Mouse (Mus musculus) kidney, postnatal 0 days (tissue): ENCODE measurements at regions not wholly inside any gene's neighbourhood (a gene's known extent, or its start where the extent isn't known, plus 50 kb on each side); places are given as distances from the start of the nearest gene placed in this dataset.

Experiments used
- ATAC-seq: fragments of 200-750 bp; cut with Nextera tagmentation; replicated peaks from 2 replicates; pipeline ENCODE4 v1.8.0; 2017; ENCODE audit warnings: low read depth, moderate number of reproducible peaks, moderate TSS enrichment, moderate library complexity; ENCODE audit not compliant: low FRiP score
- DNase-seq: peaks from one replicate; pipeline ENCODE4 v3.0.0-alpha.2; 2016; ENCODE audit warnings: low spot score
- H3K27ac ChIP-seq: fragments of 300-500 bp; sonication (generic); 2 replicates; pipeline ENCODE4 v1.5.1; 2014; ENCODE audit warnings: mild to moderate bottlenecking
- H3K27me3 ChIP-seq: fragments of 300-500 bp; sonication (generic); 2 replicates; pipeline ENCODE4 v1.6.1; 2014; ENCODE audit warnings: low read length, mixed read lengths; ENCODE audit not compliant: insufficient read depth
- H3K36me3 ChIP-seq: fragments of 300-500 bp; sonication (generic); 2 replicates; pipeline ENCODE4 v1.6.1; 2014; ENCODE audit warnings: low read length, mixed read lengths; ENCODE audit not compliant: insufficient read depth
- H3K4me1 ChIP-seq: fragments of 300-500 bp; sonication (generic); replicated peaks from 2 replicates; pipeline ENCODE4 v1.6.1; 2014; ENCODE audit warnings: antibody characterized with exemption, low read length, mixed read lengths; ENCODE audit not compliant: insufficient read depth
- H3K4me2 ChIP-seq: fragments of 300-500 bp; sonication (generic); 2 replicates; pipeline ENCODE4 v1.6.1; 2014; ENCODE audit warnings: mild to moderate bottlenecking, low read length, moderate library complexity, mixed read lengths
- H3K4me3 ChIP-seq: fragments of 300-500 bp; sonication (generic); replicated peaks from 2 replicates; pipeline ENCODE4 v1.5.1; 2014; ENCODE audit warnings: low read depth, low read length
- H3K9ac ChIP-seq: fragments of 300-500 bp; sonication (generic); 2 replicates; pipeline ENCODE4 v1.6.1; 2014; ENCODE audit warnings: low read depth, low read length
- H3K9me3 ChIP-seq: fragments of 300-500 bp; sonication (generic); replicated peaks from 2 replicates; pipeline ENCODE4 v1.6.1; 2016; ENCODE audit warnings: low read length, inconsistent platforms, mixed read lengths
- CTCF ChIP-seq: IDR thresholded peaks from 2 replicates; pipeline ENCODE4 v1.5.1; 2016; ENCODE audit warnings: antibody characterized with exemption, low read depth, mild to moderate bottlenecking, moderate library complexity
- WGBS: fragments of 180-500 bp; shearing (Covaris S2); extraction: QIAGEN DNeasy Blood & Tissue Kit; methylation state at CpG from one replicate; pipeline ENCODE4 v1.1.7; 2014; 5-methylcytosine and 5-hydroxymethylcytosine counted together

DNA sequence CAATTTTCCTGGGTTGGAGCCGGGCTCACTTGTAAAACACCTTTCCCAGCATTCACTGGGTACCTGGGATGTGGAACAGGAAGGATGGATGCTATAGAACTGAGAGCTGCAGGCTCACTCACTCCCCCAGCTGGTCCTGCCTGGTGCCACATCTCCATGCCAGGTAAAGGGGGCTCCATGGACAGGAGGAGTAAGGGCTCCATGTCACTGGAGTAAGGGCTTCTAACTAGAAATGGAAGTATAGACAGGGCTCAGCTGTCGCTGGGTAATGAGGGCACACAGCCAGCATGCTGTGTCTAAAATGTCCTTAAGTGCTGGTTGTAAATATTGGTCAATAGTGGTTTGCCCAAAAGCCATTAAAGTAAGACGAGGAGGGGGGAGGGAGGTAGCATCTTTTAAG, 99.4 kb upstream of the Gpr12 start:
- no peak overlapping the region for H3K9ac ChIP-seq
- no peak for TF ChIP-seq CTCF
- H3K4me1 ChIP-seq = 0 out of 2 replicates have a peak, but pooled peaks cover 2% of the 10 kb centered on the region
- H3K4me2 ChIP-seq = no peak overlapping the region
- WGBS = 32% methylated on average over 3 of the region's 3 CpGs
- no peak for ATAC-seq
- no peaks in the 10 kb centered on the region for H3K36me3 ChIP-seq
- no peak for DNase-seq
- no peak overlapping the region for H3K27ac ChIP-seq
- no peaks in the 10 kb centered on the region for H3K27me3 ChIP-seq
- H3K4me3 ChIP-seq = no peak overlapping the region
- H3K9me3 ChIP-seq = no peaks in the 10 kb centered on the region

DNA sequence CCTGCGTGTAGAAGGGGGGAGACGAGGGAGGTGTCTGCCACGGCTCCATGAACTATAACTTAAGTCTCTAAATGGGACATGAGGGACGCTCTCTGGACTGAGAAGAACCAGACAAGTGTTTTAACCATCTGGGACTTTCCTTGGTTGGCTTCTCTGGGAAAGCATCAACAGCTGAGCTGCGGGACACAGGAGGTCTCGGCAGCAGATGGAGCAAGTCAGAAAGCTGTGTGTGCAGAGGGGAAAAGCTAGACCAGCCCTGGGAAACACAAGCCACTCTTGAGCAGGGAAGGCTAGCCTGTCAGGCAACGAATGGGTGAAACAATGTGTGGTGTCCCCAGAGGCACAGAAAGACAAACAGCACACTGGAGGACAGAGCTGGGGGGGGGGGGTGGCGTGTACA, 98.5 kb upstream of the Gpr12 start:
- TF ChIP-seq CTCF = no peak
- H3K27me3 ChIP-seq = no peaks in the 10 kb centered on the region
- WGBS = 25% methylated on average over 7 of the region's 8 CpGs
- H3K4me2 ChIP-seq = no peak overlapping the region
- ATAC-seq (no peak), DNase-seq (no peak)
- H3K9ac ChIP-seq = no peak overlapping the region
- H3K36me3 ChIP-seq = no peaks in the 10 kb centered on the region
- H3K4me1 ChIP-seq = 0 out of 2 replicates have a peak, but pooled peaks cover 2% of the 10 kb centered on the region
- no peak overlapping the region for H3K4me3 ChIP-seq
- H3K9me3 ChIP-seq = no peaks in the 10 kb centered on the region
- H3K27ac ChIP-seq = no peak overlapping the region

DNA sequence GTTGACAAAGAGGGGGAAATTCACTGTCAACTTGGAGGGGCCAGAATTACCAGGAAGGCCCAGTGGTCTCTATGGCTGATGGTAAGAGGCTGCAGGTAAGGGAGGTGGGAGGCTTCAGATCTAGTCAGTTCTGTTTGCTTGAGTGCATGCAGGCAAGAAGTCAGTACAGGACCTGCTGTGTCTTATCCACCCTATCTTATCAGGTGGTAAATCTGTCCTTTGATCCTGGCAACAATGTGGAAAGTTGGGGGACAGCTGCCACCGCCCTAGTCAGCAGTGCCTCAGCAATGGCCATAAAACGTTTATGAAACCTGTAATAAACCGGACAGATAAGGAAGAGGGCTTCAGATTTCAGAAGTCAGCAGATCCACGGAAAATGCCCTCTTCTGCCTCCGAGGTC, 97.9 kb upstream of the Gpr12 start:
- Histone ChIP-seq H3K27me3 (no peaks in the 10 kb centered on the region), H3K4me1 (0 out of 2 replicates have a peak, but pooled peaks cover 2% of the 10 kb centered on the region), H3K9me3 (no peaks in the 10 kb centered on the region), H3K9ac (no peak overlapping the region), H3K4me2 (no peak overlapping the region), H3K27ac (no peak overlapping the region), H3K36me3 (no peaks in the 10 kb centered on the region), H3K4me3 (no peak overlapping the region)
- DNase-seq = no peak
- WGBS = 24% methylated on average over 5 of the region's 5 CpGs
- TF ChIP-seq CTCF = no peak
- no peak for ATAC-seq

GRCm38 (mm10) chr5:146681512-146681911, 96.5 kb upstream of the Gpr12 start:
- WGBS = 78% methylated on average over 9 of the region's 9 CpGs
- Histone ChIP-seq H3K36me3 (no peaks in the 10 kb centered on the region), H3K9ac (no peak overlapping the region), H3K9me3 (no peaks in the 10 kb centered on the region), H3K4me1 (no peaks in the 10 kb centered on the region), H3K27me3 (no peaks in the 10 kb centered on the region), H3K4me3 (no peak overlapping the region), H3K4me2 (no peak overlapping the region), H3K27ac (no peak overlapping the region)
- ATAC-seq (no peak), DNase-seq (no peak)
- no peak for TF ChIP-seq CTCF

DNA sequence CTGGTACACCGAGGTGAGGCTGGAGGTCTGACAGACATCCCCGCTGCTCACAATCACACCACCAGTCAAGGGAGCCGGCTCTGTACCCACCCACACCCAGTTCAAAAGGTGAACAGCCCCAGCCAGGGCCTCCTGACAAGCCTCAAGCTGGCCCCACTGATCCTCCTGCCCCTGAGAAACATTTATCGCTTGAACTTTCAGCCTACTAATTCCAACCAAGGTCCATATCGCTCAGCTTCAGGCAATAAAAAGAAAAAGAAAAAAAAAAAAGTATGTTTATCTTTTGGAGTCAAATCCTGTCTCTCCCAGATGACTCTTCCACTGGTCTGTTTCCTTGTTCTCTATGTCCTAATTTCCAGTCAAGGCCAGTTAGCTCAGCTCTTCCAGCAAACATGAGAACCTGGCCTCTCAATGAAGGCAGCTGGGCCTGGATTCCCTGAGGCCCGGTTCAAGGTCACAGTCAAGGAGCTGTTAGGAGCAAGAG, 94.2 kb upstream of the Gpr12 start:
- Histone ChIP-seq H3K27ac (no peak overlapping the region), H3K9ac (no peak overlapping the region), H3K4me3 (no peak overlapping the region), H3K36me3 (no peaks in the 10 kb centered on the region), H3K27me3 (no peaks in the 10 kb centered on the region), H3K9me3 (no peaks in the 10 kb centered on the region), H3K4me2 (no peak overlapping the region), H3K4me1 (no peaks in the 10 kb centered on the region)
- WGBS = 31% methylated on average over 6 of the region's 6 CpGs
- ATAC-seq = no peak
- no peak for DNase-seq
- no peak for TF ChIP-seq CTCF

GRCm38 (mm10) chr5:146678775-146679170, 93.7 kb upstream of the Gpr12 start:
- Histone ChIP-seq H3K27ac (no peak overlapping the region), H3K4me3 (no peak overlapping the region), H3K9me3 (no peaks in the 10 kb centered on the region), H3K36me3 (no peaks in the 10 kb centered on the region), H3K27me3 (no peaks in the 10 kb centered on the region), H3K4me2 (no peak overlapping the region), H3K9ac (no peak overlapping the region), H3K4me1 (no peaks in the 10 kb centered on the region)
- TF ChIP-seq CTCF = no peak
- ATAC-seq (no peak), DNase-seq (no peak)
- 56% methylated on average over 10 of the region's 10 CpGs for WGBS
